Mouse (Mus musculus) T-cell, adult 66 days (primary cell): ENCODE data around the gene Adam4. TPM values are rescaled to one million over a fixed set of nuclear protein-coding genes. Genes with fewer than 3 reads are reported as not detected.

ENCODE experiments used
- total RNA-seq, 2 experiments: library from RNA; stranded (reverse); gene quantifications; 3 replicates in 1 of 2; 4 replicates in 1 of 2; pipeline ENCODE4 v1.2.4; 2023

The Adam4 gene
- 1 to 10 TPM; 2.9 to 3.1 TPM for total RNA-seq

GRCm38 (mm10) chr12:81421846-81422245 is at the start of gene Adam4:
Gene Adam4 (minus strand): TSS chr12:81421946.

GRCm38 (mm10) chr12:81379364-81379763 is 42.4 kb downstream of the Adam4 start, which contains the start of gene Gm4787:
Gene Gm4787 (minus strand): TSS chr12:81379464.

Other genes with a start within 250 kb of the Adam4 start
- not detected for gene Slc8a3, start 88.8 kb downstream of the Adam4 start, total RNA-seq
- gene Gm4787, start 42.5 kb downstream of the Adam4 start, total RNA-seq, result 1 to 10 TPM in 1 of 2 experiments, under 1 TPM in 1; 0.70 to 1.7 TPM
- gene Cox16, start 63.2 kb upstream of the Adam4 start, total RNA-seq, result 10 to 100 TPM; 78.1 to 78.6 TPM
- 10 to 100 TPM in 1 of 2 experiments, 1 to 10 TPM in 1; 9.9 to 19.5 TPM for gene Gm20498, start 111.0 kb upstream of the Adam4 start, total RNA-seq
- 10 to 100 TPM; 36.6 to 36.8 TPM for gene Synj2bp, start 111.0 kb upstream of the Adam4 start, total RNA-seq
- under 1 TPM in 1 of 2 experiments, not detected in 1; 0.17 TPM for gene Adam21, start 146.5 kb upstream of the Adam4 start, total RNA-seq
- 10 to 100 TPM; 47.9 to 49.2 TPM for gene Med6, start 173.1 kb upstream of the Adam4 start, total RNA-seq
- not detected for gene Ttc9, start 209.3 kb upstream of the Adam4 start, total RNA-seq